Mouse (Mus musculus): ENCODE results near the gene Ehbp1. TPM values are rescaled to one million over a fixed set of nuclear protein-coding genes. Genes with fewer than 3 reads are reported as not detected.

Gene Ehbp1
- polyA plus RNA-seq, 1 experiment from 2014 or later = 2.5 TPM

DNA sequence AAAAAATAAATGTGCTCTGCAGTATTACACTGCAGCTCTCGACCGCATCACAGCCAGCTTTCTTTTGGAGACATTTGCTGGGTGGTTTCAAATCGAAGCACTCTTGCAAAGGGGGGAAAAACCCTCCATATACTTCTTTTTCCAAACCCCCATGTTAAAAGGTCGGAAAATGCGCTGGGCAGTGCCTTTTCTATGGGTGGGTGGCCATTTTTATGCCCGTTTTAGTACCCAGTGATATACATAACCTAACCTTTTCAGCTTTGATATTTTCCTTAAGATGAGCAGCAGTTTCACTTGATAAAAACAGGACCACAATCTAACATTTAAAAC lies 334.3 kb downstream of the Ehbp1 start:
- Histone ChIP-seq H3K36me3 (replicated peaks) (no peaks in the 10 kb centered on the region), H3K27me3 (peaks cover 77% of the 10 kb centered on the region), H3K9ac (no peak overlapping the region), H3K27ac (replicated peaks) (no peak overlapping the region), H3K4me3 (replicated peaks) (no peak overlapping the region), H3K9me3 (replicated peaks) (no peaks in the 10 kb centered on the region), H3K4me1 (replicated peaks) (peaks cover 7% of the 10 kb centered on the region), H3K4me2 (no peak overlapping the region)
- WGBS (ENCODE audit: insufficient replicate concordance) = 4% methylated on average over 6 of the region's 6 CpGs
- ATAC-seq (ENCODE audit: insufficient read depth) = no peak

DNA sequence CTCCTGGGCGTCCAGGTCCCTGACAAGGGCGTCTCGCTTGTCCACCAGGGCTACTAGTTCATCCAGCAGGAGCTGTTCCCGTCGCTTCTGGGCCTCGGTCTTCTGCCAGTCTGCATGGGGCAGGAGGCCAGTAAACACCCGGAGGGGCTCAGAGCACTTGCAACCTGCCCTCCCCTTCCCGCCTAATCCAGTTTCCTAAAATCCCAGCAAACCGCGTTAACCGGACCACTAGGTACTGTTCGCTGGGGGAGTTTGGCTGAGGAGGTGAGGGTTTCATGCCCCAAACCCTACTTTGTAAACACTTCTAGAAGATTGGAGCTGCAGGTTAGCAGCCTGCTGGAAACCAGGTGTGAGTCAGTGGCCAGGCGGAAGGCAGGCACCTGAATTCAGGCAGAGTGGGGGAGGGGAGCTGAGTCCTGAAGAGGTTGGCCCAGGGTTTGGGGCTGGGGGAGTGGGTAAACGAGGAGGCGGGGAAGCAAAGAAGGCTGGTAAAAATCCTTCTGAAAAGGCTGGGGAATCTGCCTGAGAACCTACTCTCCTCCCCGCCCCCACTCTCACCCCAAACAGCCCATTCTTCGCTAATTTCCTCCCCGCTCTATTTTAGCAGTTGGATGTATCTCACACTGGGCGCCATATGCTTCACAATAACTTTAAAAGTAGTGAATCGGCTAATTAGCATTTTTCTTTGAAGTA lies 334.9 kb downstream of the Ehbp1 start:
- 6% methylated on average over 20 of the region's 20 CpGs for WGBS (ENCODE audit: insufficient replicate concordance)
- H3K9me3 ChIP-seq (replicated peaks) = no peaks in the 10 kb centered on the region
- H3K9ac ChIP-seq = no peak overlapping the region
- H3K4me3 ChIP-seq (replicated peaks) = no peak overlapping the region
- peaks cover 83% of the 10 kb centered on the region for H3K27me3 ChIP-seq
- no peak overlapping the region for H3K27ac ChIP-seq (replicated peaks)
- H3K4me2 ChIP-seq = no peak overlapping the region
- no peak for ATAC-seq (ENCODE audit: insufficient read depth)
- no peaks in the 10 kb centered on the region for H3K36me3 ChIP-seq (replicated peaks)
- H3K4me1 ChIP-seq (replicated peaks) = peaks cover 9% of the 10 kb centered on the region

DNA sequence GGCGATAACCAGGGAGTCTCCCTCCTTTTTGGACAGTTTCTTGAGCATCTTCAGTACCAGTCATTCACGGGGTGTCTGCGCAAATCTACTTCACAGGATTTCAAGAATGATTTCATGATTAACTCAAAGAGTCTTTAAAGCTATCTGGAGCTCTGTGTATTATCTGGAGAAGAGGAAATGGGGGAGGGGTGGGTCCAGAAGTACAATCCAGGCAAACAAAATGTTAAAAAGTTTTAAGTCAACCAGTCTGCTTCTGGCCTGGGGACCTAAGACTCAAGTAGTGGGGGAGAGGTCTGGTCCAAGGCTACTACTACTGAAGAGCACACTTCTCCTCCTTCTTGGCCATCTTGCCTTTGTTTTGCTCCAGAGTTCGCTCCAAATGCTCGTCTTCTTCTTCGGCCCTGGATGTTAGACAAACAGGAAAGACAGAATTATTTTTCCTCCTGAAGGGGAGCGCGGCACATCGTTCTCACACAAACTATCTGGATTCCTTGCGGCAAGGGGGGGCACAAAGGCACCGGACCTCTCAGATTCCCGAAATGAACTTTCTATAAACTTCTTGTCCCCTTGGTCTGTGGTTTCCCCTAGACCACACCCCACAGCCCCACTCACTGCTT lies 335.5 kb downstream of the Ehbp1 start:
- 13% methylated on average over 12 of the region's 12 CpGs for WGBS (ENCODE audit: insufficient replicate concordance)
- Histone ChIP-seq H3K36me3 (replicated peaks) (no peaks in the 10 kb centered on the region), H3K9me3 (replicated peaks) (no peaks in the 10 kb centered on the region), H3K27ac (replicated peaks) (no peak overlapping the region), H3K4me1 (replicated peaks) (peaks cover 14% of the 10 kb centered on the region), H3K9ac (no peak overlapping the region), H3K4me3 (replicated peaks) (no peak overlapping the region), H3K4me2 (no peak overlapping the region), H3K27me3 (peaks cover 89% of the 10 kb centered on the region)
- ATAC-seq (ENCODE audit: insufficient read depth) = no peak

DNA sequence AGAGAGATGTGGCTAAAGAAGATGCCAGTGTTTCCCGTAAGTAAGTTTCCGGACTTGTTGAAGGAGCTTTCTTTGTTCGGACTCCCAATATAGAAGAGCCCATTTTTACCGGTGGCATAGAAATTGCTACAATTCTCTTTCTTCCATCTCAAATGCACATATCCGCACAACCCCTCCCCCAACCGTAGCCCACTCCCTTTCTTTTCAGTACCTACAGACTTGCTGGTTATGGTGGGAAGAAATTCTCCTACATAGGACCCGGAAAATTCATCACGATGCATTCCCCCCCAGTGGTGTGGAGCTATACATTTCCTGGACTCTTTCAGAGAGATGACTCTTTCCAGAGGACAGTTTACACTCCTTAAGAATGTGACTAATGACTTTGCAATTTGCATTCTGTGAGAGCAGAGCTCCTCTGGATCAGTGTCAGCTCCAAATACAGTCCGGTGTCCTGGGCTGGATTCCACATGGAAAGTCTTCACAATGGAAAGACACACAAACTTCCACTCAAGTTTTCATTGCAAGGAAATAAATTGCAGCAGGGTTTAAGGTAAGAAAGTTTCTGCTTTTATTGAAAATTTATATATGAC lies 336.7 kb downstream of the Ehbp1 start:
- ATAC-seq (ENCODE audit: insufficient read depth) = no peak
- H3K27me3 ChIP-seq = peaks cover 92% of the 10 kb centered on the region

DNA sequence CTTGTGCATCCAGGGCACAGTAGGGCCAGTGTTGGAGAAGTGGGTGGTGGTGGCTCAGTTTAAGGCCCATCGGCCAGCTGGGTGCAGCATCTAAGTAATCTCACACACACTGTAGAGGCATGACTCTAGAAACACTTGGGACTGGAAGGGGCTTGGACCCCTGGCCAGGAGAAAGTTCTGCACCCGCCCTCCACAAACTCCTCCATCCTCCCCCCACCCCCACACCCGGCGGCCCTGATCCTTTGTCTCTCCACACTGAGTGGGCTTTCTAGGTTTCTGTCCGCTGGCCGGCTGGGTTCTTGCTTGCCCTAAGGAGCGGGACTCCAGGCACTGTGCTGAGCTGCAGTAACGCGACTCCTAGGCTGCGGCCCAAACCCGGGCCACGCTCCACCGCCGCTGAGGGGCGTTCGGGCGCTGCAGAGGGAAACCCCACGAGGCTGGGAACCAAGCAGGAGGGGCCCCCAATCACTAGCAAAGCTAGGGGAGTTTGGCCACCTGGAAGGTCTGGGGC lies 337.7 kb downstream of the Ehbp1 start:
- 2% methylated on average over 18 of the region's 18 CpGs for WGBS (ENCODE audit: insufficient replicate concordance)
- Histone ChIP-seq H3K4me1 (replicated peaks) (peaks cover 29% of the 10 kb centered on the region), H3K9me3 (replicated peaks) (no peaks in the 10 kb centered on the region), H3K27ac (replicated peaks) (no peak overlapping the region), H3K4me2 (no peak overlapping the region), H3K4me3 (replicated peaks) (no peak overlapping the region), H3K27me3 (peaks cover 96% of the 10 kb centered on the region), H3K36me3 (replicated peaks) (no peaks in the 10 kb centered on the region), H3K9ac (no peak overlapping the region)
- ATAC-seq (ENCODE audit: insufficient read depth) = no peak

More for the DNA sequence above, 336.7 kb downstream of the Ehbp1 start:
- Histone ChIP-seq H3K4me3 (replicated peaks) (no peak overlapping the region), H3K9me3 (replicated peaks) (no peaks in the 10 kb centered on the region), H3K36me3 (replicated peaks) (no peaks in the 10 kb centered on the region), H3K27ac (replicated peaks) (no peak overlapping the region), H3K4me1 (replicated peaks) (peaks cover 24% of the 10 kb centered on the region), H3K9ac (no peak overlapping the region), H3K4me2 (no peak overlapping the region)
- 11% methylated on average over 9 of the region's 9 CpGs for WGBS (ENCODE audit: insufficient replicate concordance)

DNA sequence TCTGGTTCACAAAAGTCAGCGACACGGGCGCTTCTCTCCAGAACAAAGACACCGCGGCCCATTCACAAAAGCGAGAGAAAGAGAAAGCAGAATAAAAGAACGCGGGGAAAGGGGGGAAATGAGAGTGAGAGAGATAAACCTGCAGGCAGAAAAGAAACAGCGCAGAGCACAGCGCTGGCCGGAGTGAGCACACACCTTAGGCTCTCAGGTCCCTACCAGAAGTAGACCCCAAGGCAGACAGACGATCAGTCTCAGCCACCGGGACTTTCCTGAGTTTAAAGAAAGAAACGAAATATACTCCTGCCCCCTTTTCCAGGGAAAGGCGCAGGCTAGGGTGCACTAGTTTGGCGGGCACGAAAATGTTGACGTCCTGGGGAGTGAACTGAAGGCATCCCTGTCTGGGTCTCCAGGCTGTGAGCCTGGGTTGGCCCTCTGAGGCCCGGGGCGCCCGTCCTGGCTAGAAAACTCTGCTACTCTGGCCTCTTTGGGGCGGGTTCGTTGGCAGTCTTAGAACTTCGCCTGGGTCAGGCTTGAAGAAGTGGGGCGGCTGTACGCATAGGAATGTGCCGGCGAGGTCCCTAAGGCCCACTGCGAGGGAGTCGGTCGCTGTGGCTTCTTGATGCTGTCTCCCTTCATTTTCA lies 338.6 kb downstream of the Ehbp1 start:
- ATAC-seq (ENCODE audit: insufficient read depth) = no peak
- Histone ChIP-seq H3K4me3 (replicated peaks) (no peak overlapping the region), H3K36me3 (replicated peaks) (no peaks in the 10 kb centered on the region), H3K9me3 (replicated peaks) (no peaks in the 10 kb centered on the region), H3K4me1 (replicated peaks) (peaks cover 29% of the 10 kb centered on the region), H3K27ac (replicated peaks) (no peak overlapping the region), H3K4me2 (peak overlapping the region; percentile 11; the same call in 1 of the 2 replicates), H3K9ac (no peak overlapping the region), H3K27me3 (peaks cover 100% of the 10 kb centered on the region)
- 2% methylated on average over 31 of the region's 31 CpGs for WGBS (ENCODE audit: insufficient replicate concordance)

DNA sequence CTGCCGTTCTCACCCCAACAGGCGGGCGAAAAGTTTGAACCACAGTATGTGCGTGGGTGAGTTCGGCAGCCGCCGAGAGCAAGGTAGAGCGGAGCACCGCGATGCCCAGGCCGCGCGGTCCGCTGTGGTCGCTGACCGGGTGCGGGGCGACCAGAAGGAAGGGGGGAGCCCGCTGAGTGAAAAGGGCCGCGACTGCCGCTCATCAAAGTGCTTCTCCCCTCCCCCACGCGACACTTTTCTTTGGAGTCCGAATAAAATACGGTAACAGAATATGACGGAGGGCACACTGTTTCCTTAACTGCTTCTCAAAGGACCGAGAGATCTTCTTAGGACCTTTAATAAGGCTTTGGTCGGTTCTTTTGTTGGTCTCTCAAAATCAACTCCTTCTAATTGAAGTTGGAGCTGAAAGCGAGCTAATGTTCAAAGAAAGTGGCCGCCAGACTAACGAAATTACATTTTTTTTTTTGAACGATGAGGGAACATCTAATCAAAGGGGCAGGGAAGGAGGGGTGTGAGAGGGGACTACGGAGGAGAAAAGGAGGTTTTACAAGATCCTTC lies 339.2 kb downstream of the Ehbp1 start, which contains the start of gene Otx1:
TSS of gene Otx1 (minus strand) at position 115 of the 558 bp plus-strand sequence.
- peak within 1 kb of the TSS; percentile 52 for H3K4me3 ChIP-seq (replicated peaks)
- H3K9me3 ChIP-seq (replicated peaks) = no peaks in the 10 kb centered on the region
- H3K27me3 ChIP-seq = peaks cover 100% of the 10 kb centered on the region
- under 1% methylated on average over 34 of the region's 34 CpGs for WGBS (ENCODE audit: insufficient replicate concordance)
- no peak within 1 kb of the TSS for H3K27ac ChIP-seq (replicated peaks)
- no peak within 1 kb of the TSS for H3K9ac ChIP-seq
- no peak for ATAC-seq (ENCODE audit: insufficient read depth)
- H3K4me2 ChIP-seq = peak within 1 kb of the TSS; percentile 72
- H3K36me3 ChIP-seq (replicated peaks) = no peaks in the 10 kb centered on the region
- peaks cover 29% of the 10 kb centered on the region for H3K4me1 ChIP-seq (replicated peaks)

DNA sequence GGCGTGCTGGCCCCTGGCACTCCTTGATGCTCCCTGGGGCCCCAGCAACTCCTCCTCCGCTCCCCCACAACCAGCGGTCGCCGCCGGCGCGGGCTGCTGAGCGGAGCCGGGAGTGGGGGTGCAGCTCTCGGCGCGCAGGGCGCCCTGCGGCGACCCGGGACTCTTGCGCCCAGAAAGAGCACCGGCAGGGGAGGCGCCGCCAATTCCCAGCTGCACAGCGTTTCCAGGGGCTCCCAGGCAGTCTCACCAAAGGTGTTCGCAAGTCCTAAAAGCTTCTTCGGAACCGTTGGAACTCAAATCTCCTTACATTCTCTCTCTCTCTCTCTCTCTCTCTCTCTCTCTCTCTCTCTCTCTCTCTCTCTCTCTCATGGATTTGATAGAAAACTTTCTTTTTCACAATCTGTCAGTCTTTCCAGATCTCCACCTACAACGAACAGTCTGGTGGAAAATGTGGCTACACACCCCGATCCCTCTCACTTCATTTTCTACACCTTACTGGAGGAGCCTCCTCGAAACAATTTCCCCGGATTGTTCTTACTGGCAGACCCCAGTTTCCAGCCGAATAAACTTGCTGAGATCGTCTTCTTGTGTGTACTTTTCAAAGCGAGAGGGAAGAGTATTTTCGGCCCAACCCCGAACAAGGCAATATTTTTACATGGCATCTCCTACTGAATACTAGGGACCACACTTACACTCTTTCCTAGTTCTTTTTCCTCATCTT lies 339.9 kb downstream of the Ehbp1 start:
- H3K36me3 ChIP-seq (replicated peaks) = no peaks in the 10 kb centered on the region
- peaks cover 29% of the 10 kb centered on the region for H3K4me1 ChIP-seq (replicated peaks)
- under 1% methylated on average over 34 of the region's 34 CpGs for WGBS (ENCODE audit: insufficient replicate concordance)
- H3K27ac ChIP-seq (replicated peaks) = no peak overlapping the region
- no peak overlapping the region for H3K9ac ChIP-seq
- ATAC-seq (ENCODE audit: insufficient read depth) = 0 out of 2 replicates have a peak, but pooled peaks have one; percentile 4
- H3K9me3 ChIP-seq (replicated peaks) = no peaks in the 10 kb centered on the region
- peak overlapping the region; percentile 52 for H3K4me3 ChIP-seq (replicated peaks)
- peaks cover 100% of the 10 kb centered on the region for H3K27me3 ChIP-seq
- H3K4me2 ChIP-seq = peak overlapping the region; percentile 72

DNA sequence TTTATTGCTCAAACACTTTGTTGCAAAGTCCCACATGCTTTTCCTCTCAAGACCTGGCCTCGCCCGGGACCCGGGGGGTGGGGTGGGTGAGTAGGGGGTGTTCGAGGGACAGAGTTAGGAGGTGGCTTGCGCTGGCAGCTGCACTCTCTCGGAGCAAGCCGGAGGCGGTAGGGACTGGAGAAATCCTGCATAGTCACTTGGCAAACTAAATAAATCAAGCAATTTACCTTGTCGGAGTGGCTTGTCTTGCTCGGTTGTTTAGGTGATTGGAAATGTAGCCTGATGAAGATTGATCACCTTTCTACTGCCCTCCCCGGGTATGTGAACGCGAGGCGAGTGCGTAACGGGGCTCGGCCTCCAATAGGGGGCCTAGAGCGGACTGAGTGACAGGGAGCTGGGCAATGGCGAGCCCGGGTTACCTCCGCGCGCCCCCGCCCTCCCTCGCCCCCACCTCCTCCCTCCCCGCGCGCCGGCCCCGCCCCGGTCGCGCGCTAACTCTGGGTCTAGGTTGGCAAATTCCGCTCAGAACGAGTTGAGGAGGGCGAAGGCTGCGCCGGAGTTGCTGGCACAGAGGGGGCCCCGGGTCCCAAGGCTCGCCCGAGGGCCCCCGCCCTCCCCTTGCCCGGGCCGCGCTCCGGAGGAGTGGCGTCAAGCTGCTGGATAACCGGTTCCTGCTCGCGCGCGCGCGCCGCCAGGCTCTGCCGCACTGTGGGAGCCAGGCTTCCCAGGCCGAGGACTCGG lies 340.6 kb downstream of the Ehbp1 start:
- Histone ChIP-seq H3K4me2 (peak overlapping the region; percentile 72), H3K27ac (replicated peaks) (no peak overlapping the region), H3K9me3 (replicated peaks) (no peaks in the 10 kb centered on the region), H3K4me1 (replicated peaks) (peaks cover 32% of the 10 kb centered on the region), H3K27me3 (peaks cover 100% of the 10 kb centered on the region), H3K36me3 (replicated peaks) (no peaks in the 10 kb centered on the region), H3K4me3 (replicated peaks) (peak overlapping the region; percentile 52), H3K9ac (no peak overlapping the region)
- peak; percentile 54 for ATAC-seq (ENCODE audit: insufficient read depth)
- under 1% methylated on average over 53 of the region's 59 CpGs for WGBS (ENCODE audit: insufficient replicate concordance)
